Mouse (Mus musculus) liver, embryonic 16.5 days (tissue): Measurements from ENCODE around the gene Gm44503. TPM values are rescaled to one million over a fixed set of nuclear protein-coding genes. Genes with fewer than 3 reads are reported as not detected.

Experiments used
- ATAC-seq: fragments of 200-750 bp; cut with Nextera tagmentation; 2 replicates; pipeline ENCODE4 v1.8.0; 2017; ENCODE audit warnings: low read depth, mild to moderate bottlenecking, moderate number of reproducible peaks, moderate library complexity
- H3K27ac ChIP-seq: fragments of 300-500 bp; sonication (generic); 2 replicates; pipeline ENCODE4 v1.5.1; 2014; ENCODE audit warnings: mild to moderate bottlenecking, low read length
- H3K27me3 ChIP-seq: fragments of 300-500 bp; sonication (generic); 2 replicates; pipeline ENCODE4 v1.6.1; 2014; ENCODE audit warnings: low read depth, low read length, mixed read lengths; ENCODE audit not compliant: control insufficient read depth, insufficient read depth
- H3K36me3 ChIP-seq: fragments of 300-500 bp; sonication (generic); 2 replicates; pipeline ENCODE4 v1.6.1; 2014; ENCODE audit warnings: mild to moderate bottlenecking; ENCODE audit not compliant: control insufficient read depth, insufficient read depth
- H3K4me1 ChIP-seq: fragments of 300-500 bp; sonication (generic); 2 replicates; pipeline ENCODE4 v1.6.1; 2014; ENCODE audit warnings: low read depth, low read length, mixed read lengths; ENCODE audit not compliant: control insufficient read depth
- H3K4me2 ChIP-seq: fragments of 300-500 bp; sonication (generic); 2 replicates; pipeline ENCODE4 v1.6.1; 2014; ENCODE audit warnings: low read depth, low read length, mixed read lengths
- H3K4me3 ChIP-seq: fragments of 300-500 bp; sonication (generic); 2 replicates; pipeline ENCODE4 v1.5.1; 2014; ENCODE audit warnings: low read depth, mild to moderate bottlenecking, low read length
- H3K9ac ChIP-seq: fragments of 300-500 bp; sonication (generic); 2 replicates; pipeline ENCODE4 v1.6.1; 2014; ENCODE audit warnings: low read depth, low read length
- H3K9me3 ChIP-seq: fragments of 300-500 bp; sonication (generic); replicated peaks from 2 replicates; pipeline ENCODE4 v1.6.1; 2016; ENCODE audit warnings: low read length; ENCODE audit not compliant: control insufficient read depth
- WGBS: fragments of 180-500 bp; shearing (Covaris S2); extraction: QIAGEN DNeasy Blood & Tissue Kit; methylation state at CpG from one replicate; pipeline ENCODE4 v1.1.7; 2014; ENCODE audit not compliant: insufficient replicate concordance; 5-methylcytosine and 5-hydroxymethylcytosine counted together
- polyA plus RNA-seq: library from polyadenylated mRNA; unstranded; fragments of >200 nt; fragmentation: Nextera tagmentation; extraction: Ambion mirVana; gene quantifications from 2 replicates; pipeline ENCODE4 v1.2.1, GENCODE M21; 2015

Gene Gm44503
- not detected in 2 replicates for polyA plus RNA-seq

DNA sequence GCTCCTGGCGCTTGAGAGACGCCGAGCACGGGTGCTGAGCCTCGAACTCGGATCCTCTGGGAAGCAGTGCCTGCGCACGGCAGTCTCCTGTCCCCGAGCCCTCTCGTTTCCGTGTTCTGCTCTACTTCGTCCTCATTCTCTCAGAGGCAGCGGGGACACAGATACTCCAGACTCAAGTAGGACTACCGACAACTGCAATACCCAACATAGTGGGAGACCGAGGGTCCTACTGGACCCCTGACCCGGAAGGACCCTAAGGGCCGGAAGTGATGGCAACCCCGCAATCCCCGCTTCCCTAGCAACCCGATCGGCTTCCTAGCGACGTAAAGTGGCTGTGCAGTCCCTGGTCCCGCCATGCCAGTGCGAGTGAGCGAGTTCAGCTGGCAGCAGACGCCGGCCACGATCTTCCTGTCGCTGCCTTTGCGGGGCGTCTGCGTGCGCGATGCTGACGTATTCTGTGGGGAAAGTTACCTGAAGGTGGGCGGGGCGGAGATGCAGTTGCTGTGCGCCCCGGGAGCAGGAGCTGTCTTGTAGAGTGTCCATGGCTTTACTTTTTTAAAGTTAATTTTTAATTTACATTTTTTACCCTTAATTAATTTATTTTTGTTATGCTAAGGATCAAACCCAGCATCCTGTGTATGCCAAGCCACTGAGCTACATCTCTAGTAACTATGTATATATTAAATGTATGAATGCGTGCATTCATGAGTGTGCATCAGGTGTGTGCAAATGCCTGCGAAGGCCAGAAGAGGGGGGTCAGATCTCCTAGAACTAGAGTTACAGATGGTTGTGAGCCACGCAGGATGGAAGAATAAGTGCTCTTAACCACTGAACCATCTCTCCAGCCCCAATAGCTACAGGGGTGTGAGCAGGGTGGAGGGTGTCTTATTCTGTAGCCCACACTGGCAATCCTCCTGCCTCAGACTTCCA is at the start of gene Gm44503, which contains the start of gene Dyx1c1:
Gene Gm44503, plus strand, starts transcription at position 332 of the 930 bp plus-strand sequence.
Gene Dyx1c1, plus strand, starts transcription at position 265 of the 930 bp plus-strand sequence.
- peak within 1 kb of the TSS; percentile 60 for H3K4me3 ChIP-seq
- no peaks in the 10 kb centered on the region for H3K27me3 ChIP-seq
- no peaks in the 10 kb centered on the region for H3K36me3 ChIP-seq
- H3K9me3 ChIP-seq, result no peaks in the 10 kb centered on the region
- peak within 1 kb of the TSS; percentile 53 for H3K4me2 ChIP-seq
- H3K4me1 ChIP-seq, result peaks cover 4% of the 10 kb centered on the region
- 3% methylated on average over 43 of the region's 43 CpGs for WGBS
- peak within 1 kb of the TSS; percentile 24 for H3K9ac ChIP-seq
- H3K27ac ChIP-seq, result 0 out of 2 replicates have a peak within 1 kb of the TSS, but pooled peaks have one; percentile 12
- peak; percentile 64 for ATAC-seq

DNA sequence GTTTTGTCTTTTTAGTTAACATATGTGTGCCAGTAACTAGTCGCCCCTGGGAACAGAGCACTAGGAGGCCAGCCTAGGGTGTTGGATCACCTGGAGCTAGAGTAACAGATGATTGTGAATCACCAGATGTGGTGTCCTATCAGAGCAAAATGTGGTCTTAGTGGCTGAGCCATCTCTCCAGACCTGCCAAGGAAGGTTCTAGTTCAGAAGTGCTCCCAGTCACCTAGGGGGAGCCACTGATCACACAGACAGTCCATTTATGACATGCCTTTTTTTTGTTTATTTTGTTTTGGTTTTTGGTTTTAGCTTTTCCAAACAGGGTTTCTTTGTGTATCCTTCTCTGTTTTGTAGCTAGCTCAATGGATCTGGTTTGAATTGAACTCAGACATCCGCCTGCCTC is 47.3 kb upstream of the Gm44503 start:
- H3K9me3 ChIP-seq, result no peaks in the 10 kb centered on the region
- H3K9ac ChIP-seq, result no peak overlapping the region
- H3K36me3 ChIP-seq, result no peaks in the 10 kb centered on the region
- no peak overlapping the region for H3K27ac ChIP-seq
- WGBS, result 69% methylated on average over 2 of the region's 2 CpGs
- no peak for ATAC-seq
- no peaks in the 10 kb centered on the region for H3K27me3 ChIP-seq
- no peaks in the 10 kb centered on the region for H3K4me1 ChIP-seq
- no peak overlapping the region for H3K4me3 ChIP-seq
- H3K4me2 ChIP-seq, result no peak overlapping the region

DNA sequence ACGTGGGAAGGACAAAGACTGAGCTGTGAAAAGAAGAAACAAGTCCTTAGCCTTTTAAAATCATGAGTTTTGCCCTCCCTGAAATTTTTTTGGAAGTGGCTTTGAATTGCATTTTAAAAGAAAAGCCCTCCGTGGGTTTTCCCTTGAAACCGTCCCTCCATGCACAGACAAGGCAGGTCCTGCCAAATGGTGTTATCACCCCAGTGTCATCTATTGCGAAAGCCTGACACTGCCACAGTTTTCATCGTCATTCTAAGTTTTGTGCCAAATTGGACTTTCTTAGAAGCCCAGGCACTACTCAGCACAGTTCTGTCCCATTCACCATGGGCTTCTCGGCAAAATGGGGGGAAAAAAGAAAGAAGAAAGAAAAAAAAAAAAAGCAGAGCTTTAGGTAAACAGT is 45.1 kb upstream of the Gm44503 start:
- H3K9ac ChIP-seq, result no peak overlapping the region
- H3K27ac ChIP-seq, result no peak overlapping the region
- H3K9me3 ChIP-seq, result no peaks in the 10 kb centered on the region
- WGBS, result 37% methylated on average over 6 of the region's 6 CpGs
- no peak for ATAC-seq
- H3K4me1 ChIP-seq, result no peaks in the 10 kb centered on the region
- H3K36me3 ChIP-seq, result no peaks in the 10 kb centered on the region
- no peak overlapping the region for H3K4me3 ChIP-seq
- no peak overlapping the region for H3K4me2 ChIP-seq
- no peaks in the 10 kb centered on the region for H3K27me3 ChIP-seq

DNA sequence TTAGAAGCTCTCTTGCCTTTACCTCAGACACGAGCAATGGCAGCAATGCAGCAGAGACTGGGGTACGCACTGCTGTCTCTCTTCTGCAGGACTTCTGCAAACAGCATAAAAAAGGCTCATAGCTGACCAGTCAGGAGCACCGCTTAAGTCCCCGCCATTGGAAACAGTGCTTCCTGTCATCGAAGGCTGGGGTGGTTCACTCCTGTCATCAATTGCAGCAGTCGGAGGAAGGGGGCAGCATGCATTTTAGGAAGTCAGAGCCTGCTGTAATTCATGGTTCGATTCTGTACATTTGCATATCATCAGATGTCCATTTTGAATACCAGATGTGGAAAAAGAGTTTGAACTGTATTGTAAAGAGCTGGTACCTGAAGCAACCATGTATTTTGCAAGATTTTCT is 42.9 kb upstream of the Gm44503 start:
- Histone ChIP-seq H3K4me2 (no peak overlapping the region), H3K4me3 (no peak overlapping the region), H3K27ac (no peak overlapping the region), H3K36me3 (no peaks in the 10 kb centered on the region), H3K4me1 (no peaks in the 10 kb centered on the region), H3K27me3 (no peaks in the 10 kb centered on the region), H3K9ac (no peak overlapping the region), H3K9me3 (no peaks in the 10 kb centered on the region)
- no peak for ATAC-seq
- WGBS, result 24% methylated on average over 7 of the region's 7 CpGs

DNA sequence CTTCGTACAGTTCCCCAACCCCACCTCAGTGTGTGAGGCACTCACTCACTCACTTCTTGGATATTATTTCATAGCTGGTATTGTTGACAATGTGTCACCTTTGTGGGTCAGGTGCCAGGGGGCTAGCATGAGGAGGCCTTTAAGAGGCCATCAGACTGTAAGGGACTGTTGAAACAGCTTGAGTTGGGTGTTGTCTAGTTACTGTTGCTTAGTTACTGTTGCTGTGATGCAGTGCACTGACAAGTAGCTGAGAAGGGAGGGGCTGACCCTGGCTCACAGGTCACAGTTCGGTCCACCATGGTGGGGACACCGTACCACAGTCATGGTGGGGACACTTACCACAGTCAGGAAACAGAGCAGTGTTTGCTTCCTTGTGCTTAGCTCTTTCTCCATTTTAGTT is 35.6 kb upstream of the Gm44503 start:
- Histone ChIP-seq H3K4me3 (no peak overlapping the region), H3K4me2 (no peak overlapping the region), H3K36me3 (no peaks in the 10 kb centered on the region), H3K9ac (no peak overlapping the region), H3K4me1 (no peaks in the 10 kb centered on the region), H3K27me3 (peaks cover 41% of the 10 kb centered on the region), H3K9me3 (no peaks in the 10 kb centered on the region), H3K27ac (no peak overlapping the region)
- 50% methylated on average over 3 of the region's 3 CpGs for WGBS
- ATAC-seq, result no peak

DNA sequence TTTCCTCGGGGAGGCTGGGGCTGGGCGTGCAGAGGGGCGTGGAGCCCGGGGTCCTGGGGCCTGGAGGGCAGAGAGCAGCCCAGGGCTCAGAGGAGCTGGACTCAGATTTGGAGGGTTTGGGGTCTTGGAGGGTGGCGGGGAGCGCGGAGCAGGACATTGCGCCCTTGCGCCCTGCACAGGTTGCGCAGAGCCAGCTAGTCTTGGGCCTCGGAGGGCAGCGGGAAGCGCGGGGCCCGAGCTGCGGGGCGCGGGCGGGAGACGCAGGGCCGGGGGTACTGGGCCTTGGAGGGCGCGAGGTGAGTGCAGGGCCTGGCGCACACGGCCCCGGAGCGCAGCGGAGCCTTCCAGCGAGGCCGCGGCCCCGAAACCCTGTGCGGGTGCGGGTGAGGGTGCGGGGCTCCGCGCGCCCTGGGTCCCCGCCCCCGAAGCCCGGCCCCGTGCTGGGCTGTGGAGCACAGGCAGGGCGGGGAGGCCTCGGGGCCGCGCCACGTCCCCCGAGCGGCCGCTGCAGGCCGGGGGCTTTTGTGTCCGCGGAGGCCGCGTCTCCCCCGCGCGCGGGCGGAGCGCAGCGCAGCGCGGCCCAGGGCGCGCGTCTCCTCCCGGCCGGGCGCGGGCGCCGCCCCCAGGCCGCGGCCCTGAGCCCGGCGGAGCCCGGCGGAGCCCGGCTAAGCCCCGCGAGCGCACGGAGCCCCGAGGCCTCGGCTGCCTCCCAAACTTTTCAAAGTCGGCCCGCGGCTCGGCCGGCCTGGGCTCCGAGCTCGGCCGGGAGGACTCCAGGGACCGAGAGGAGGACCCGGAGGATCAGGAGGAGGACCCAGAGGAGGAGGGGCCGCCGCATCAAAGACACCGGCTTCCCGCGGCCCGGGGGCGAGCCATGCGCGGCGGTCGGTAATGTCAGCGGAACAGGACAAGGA is 33.4 kb upstream of the Gm44503 start, which contains the start of gene Pygo1:
Gene Pygo1, plus strand, starts transcription at position 625 of the 914 bp plus-strand sequence.
- peak; percentile 47; the same call in 1 of the 2 replicates for ATAC-seq
- Histone ChIP-seq H3K9me3 (no peaks in the 10 kb centered on the region), H3K36me3 (no peaks in the 10 kb centered on the region), H3K27ac (no peak within 1 kb of the TSS), H3K4me2 (peak within 1 kb of the TSS; percentile 61), H3K4me1 (no peaks in the 10 kb centered on the region), H3K27me3 (peaks cover 43% of the 10 kb centered on the region), H3K9ac (peak within 1 kb of the TSS; percentile 19), H3K4me3 (peak within 1 kb of the TSS; percentile 54)
- under 1% methylated on average over 101 of the region's 108 CpGs for WGBS

DNA sequence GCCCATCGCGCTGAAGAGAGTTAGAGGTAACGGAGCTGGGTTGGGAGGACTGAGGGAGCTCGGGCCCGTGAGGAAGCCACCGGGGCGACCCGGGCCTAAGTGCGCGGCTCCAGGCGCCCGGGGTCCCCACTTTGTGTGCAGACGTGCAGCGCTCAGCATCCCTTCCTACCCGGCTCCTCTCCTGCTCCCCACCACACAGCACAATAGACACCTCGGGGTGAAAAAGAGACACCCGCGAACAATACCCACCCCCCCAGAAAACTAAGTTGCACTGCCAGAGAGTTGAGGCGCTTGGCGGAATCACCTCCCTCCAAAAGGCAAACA is 32.8 kb upstream of the Gm44503 start:
- no peak for ATAC-seq
- peaks cover 43% of the 10 kb centered on the region for H3K27me3 ChIP-seq
- H3K4me3 ChIP-seq, result peak overlapping the region; percentile 54
- 4% methylated on average over 20 of the region's 20 CpGs for WGBS
- H3K36me3 ChIP-seq, result no peaks in the 10 kb centered on the region
- H3K4me2 ChIP-seq, result peak overlapping the region; percentile 61
- peak overlapping the region; percentile 19 for H3K9ac ChIP-seq
- H3K9me3 ChIP-seq, result no peaks in the 10 kb centered on the region
- H3K27ac ChIP-seq, result no peak overlapping the region
- no peaks in the 10 kb centered on the region for H3K4me1 ChIP-seq

DNA sequence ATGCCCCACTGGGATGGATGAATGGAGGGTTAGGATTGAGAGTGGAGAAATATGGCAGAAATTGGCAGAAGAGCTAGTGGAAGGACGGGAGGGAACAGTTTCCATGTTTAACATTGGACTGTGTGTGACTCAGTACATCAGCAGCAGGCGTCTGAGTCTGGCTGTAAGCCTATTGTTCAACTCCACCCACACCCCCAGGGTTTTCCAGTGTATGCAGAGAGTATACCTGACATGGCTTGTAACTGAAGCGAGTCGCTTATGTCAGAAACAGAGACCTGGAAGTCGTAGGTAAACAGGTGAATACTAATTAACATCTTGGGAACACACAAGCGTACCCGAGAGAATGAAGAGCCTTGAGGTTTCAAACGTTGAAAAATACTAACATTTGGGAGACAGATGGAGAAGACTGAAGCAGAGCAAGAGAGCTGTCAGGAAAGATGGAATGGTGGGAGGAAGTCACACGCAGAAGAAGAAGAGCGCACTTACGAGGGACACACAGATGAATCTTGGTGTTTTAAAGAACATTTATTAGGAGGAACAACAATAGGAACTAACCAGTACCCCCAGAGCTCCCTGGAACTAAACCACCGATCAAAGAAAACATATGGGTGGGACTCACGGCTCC is 27.4 kb upstream of the Gm44503 start:
- H3K36me3 ChIP-seq, result no peaks in the 10 kb centered on the region
- ATAC-seq, result no peak
- H3K9me3 ChIP-seq, result no peaks in the 10 kb centered on the region
- H3K27ac ChIP-seq, result no peak overlapping the region
- H3K4me1 ChIP-seq, result no peaks in the 10 kb centered on the region
- H3K27me3 ChIP-seq, result peaks cover 17% of the 10 kb centered on the region
- H3K4me3 ChIP-seq, result no peak overlapping the region
- 68% methylated on average over 13 of the region's 13 CpGs for WGBS
- H3K9ac ChIP-seq, result no peak overlapping the region
- no peak overlapping the region for H3K4me2 ChIP-seq
